Mouse (Mus musculus): ENCODE data around the gene Olfr889.
"Not testable (repeated sequence)": the region's sequence is repeated elsewhere in the genome, so short reads cannot be mapped to it uniquely, and the experiment has no call there.

Olfr889 gene

DNA sequence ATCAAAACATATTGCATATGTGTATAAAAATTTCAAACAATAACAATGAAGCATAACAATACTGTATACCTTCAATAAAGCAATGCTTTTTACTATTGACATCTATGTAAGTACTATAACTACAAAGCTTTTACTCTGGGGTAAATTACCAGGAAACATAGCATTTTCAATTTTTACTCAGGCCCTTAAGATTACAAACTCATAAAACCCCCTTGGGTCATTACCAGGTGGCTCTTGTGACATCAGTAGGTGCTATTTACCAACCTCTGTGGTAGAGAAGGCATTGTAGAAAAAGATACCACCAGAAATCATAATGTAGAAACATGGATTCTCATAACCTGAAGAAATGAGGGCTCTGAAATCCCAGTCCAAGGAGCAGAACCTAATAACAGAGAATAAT, at the start of gene Olfr889:
Olfr889 (plus strand) TSS at position 301 of the 400 bp plus-strand sequence.
- no peak for DNase-seq (ENCODE audit: low spot score in 2 of 2)

- no peak for DNase-seq (ENCODE audit: low spot score in 2 of 2)
Observed at GRCm38 (mm10) chr9:38083772-38084171, 31.2 kb upstream of the Olfr889 start, which contains the start of gene Olfr887. Olfr887 (plus strand) TSS chr9:38084072.

- DNase-seq (ENCODE audit: low spot score in 2 of 2) = no peak
Observed at GRCm38 (mm10) chr9:38107828-38108227, 7.2 kb upstream of the Olfr889 start, which contains the start of gene Olfr888. Olfr888 (plus strand) TSS chr9:38108128.

DNA sequence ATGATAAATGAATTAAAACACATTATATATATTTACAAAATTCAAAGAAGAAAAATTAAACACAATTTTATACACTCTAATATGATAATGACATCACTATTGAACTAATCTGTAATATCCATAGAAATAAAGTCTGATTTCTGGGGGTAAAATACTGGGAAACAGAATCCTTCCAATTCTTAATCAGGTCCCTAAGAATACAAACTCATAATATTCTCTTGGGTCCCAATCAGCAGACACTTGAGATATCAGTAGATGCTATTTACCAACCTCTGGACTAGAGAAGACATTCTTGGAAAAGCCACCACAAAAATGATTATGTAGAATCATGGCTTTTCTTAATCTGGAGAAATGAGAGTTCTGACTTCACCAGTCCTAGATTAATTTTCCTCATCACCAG, 27.2 kb downstream of the Olfr889 start, which contains the start of gene Olfr890:
Olfr890 (plus strand) TSS at position 301 of the 400 bp plus-strand sequence.
- no peak for DNase-seq (ENCODE audit: low spot score in 2 of 2)

DNA sequence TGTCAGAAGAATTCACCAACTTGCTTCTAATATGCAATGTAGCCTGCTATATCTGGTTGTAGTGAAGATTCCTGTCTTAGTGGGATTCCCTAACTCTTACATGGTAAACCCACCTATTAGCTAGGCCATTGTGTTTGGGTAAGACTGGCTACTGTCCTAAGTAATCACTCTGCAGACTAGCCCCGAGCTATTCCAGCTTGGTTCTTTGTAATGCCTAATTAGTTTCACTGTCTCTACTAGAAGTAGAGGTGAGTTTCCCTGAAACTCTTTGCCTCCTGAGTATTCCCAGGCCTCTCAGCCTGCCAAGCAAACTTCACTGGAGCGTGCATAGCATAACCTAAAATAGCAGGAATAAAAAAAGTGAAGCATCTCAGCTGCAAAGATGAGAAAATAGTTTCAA, 53.3 kb downstream of the Olfr889 start:
- DNase-seq (ENCODE audit: low spot score in 2 of 2) = not testable (repeated sequence)
